Mouse (Mus musculus): Measurements from ENCODE around the gene Tbp.

- no peak for TF ChIP-seq CTCF (IDR thresholded peaks at IDR 0.05; ENCODE audit: low read depth)
- TF ChIP-seq EP300 (IDR thresholded peaks at IDR 0.05; ENCODE audit: low read depth): no peak
These were observed 18.5 kb downstream of the Tbp start for GRCm38 (mm10) chr17:15518186-15518585.

Measured in liver, postnatal 0 days (tissue).